Mouse (Mus musculus): ENCODE data around the gene Il25.

Gene Il25

GRCm38 (mm10) chr14:54932645-54933150 is at the start of gene Il25:
Il25 (plus strand) TSS chr14:54932695.
- DNase-seq (ENCODE audit: low spot score) = peak; percentile 42

DNA sequence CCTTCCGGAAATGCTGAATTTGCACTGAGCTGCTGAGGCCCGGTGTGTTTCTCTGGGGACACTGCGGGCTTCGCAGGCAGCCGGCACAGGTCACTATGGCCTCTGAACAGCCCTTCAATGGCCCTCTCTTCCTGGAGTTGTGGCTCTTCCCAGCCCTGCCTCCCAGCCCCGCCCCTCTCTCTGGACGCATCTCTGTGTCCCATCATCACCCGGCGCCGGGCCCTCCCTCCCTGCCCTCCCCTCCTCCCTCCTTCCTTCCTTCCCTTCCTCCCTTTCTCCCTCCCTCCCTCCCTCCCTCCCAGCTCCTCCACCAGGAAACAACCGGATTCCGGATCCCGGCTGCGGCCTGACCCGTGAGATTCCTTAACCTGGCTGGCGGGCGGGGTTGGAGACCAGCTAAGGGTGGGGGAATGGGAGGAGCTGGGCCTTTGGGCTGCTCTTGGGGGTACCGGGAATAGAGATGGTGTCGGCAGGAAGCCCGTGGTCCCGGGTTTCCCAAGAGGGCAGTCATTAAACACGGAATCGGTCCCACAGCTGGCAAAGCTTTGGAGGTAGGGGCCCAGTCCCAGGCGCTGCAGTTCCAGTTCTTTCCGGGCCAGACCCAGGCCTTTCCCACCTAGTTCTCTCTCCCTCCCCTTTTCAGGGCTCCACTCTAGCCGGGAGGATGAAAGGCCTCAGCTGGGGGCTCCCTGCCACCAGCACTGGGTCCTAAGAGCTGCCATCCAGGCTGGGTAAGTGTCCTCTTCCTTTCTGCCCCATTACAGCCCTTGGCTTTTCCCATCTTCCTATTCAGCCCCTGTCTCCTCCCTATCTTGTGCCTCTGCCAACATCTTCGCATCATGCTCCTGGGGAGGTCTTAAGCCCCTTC is 49.1 kb upstream of the Il25 start, which contains the start of the genes Bcl2l2 and Gm20521:
Gene Bcl2l2 (plus strand): TSS at position 224 of the 868 bp plus-strand sequence.
Gene Gm20521 (plus strand): TSS at position 288 of the 868 bp plus-strand sequence.
- DNase-seq (ENCODE audit: low spot score) = peak; percentile 85

DNA sequence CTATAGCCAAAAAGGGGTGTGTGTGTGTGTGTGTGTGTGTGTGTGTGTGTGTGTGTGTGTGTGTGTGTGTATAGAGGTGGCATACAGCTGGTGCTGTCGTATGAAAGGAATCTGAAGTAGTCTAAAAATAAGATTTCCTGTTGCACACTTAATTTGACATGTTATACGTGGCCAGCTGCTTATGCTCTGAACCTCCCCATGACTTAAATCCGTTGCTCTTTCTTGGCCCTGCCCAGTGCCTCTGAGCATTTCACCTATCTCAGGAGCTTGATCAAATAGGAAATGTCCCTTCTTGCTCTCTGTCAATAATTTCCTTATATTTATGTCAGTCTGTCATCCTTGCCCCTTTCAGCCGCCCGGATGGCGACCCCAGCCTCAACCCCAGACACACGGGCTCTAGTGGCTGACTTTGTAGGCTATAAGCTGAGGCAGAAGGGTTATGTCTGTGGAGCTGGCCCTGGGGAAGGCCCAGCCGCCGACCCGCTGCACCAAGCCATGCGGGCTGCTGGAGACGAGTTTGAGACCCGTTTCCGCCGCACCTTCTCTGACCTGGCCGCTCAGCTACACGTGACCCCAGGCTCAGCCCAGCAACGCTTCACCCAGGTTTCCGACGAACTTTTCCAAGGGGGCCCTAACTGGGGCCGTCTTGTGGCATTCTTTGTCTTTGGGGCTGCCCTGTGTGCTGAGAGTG is 48.3 kb upstream of the Il25 start:
- DNase-seq (ENCODE audit: low spot score) = no peak

DNA sequence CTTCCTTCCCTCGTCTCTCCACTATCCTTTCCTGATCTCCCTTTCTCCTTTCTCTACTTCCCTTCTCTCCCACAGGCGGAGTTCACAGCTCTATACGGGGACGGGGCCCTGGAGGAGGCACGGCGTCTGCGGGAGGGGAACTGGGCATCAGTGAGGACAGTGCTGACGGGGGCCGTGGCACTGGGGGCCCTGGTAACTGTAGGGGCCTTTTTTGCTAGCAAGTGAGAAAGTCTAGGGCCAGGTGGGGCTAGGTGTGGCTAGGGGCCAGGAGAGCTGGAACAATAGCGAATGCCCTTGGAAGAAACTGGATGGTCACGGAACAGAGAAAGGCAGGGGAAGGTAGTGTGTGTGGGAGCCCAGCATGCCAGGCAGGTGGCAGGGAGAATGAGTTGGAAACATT is 47.2 kb upstream of the Il25 start:
- DNase-seq (ENCODE audit: low spot score) = no peak

GRCm38 (mm10) chr14:54892200-54892599 is 40.3 kb upstream of the Il25 start, which contains the start of gene Pabpn1:
Pabpn1 (plus strand) TSS chr14:54892500.
- DNase-seq (ENCODE audit: low spot score) = no peak

GRCm38 (mm10) chr14:54893651-54894181 is 38.8 kb upstream of the Il25 start:
- DNase-seq (ENCODE audit: low spot score) = peak; percentile 99

GRCm38 (mm10) chr14:54894296-54895151 is 38.0 kb upstream of the Il25 start:
- peak; percentile 67 for DNase-seq (ENCODE audit: low spot score)

- no peak for DNase-seq (ENCODE audit: low spot score)
Observed at GRCm38 (mm10) chr14:54897445-54897844, 35.0 kb upstream of the Il25 start.

- peak; percentile 87 for DNase-seq (ENCODE audit: low spot score)
Observed at GRCm38 (mm10) chr14:54900383-54900782, 32.1 kb upstream of the Il25 start.

DNA sequence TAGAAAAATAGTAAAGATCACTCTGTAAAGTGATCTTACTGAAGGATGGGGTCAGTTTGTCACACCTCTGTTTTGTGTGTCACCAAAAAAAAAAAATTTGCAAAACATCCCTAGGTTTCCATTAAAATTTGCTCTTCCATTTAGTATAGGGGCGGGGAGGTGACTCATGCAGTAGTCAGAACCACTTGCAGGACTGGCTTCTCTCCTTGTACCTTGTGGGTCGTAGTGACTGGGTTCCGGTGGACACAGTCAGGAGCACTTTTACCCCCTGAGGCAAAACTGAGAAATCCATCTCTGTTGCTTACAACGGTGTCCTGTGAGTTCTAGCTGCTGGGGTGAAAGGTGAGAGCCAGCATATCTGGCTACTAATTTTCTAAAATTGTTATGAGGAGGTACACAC is 28.9 kb upstream of the Il25 start:
- DNase-seq (ENCODE audit: low spot score) = no peak

- no peak for DNase-seq (ENCODE audit: low spot score)
Observed at GRCm38 (mm10) chr14:54908682-54909081, 23.8 kb upstream of the Il25 start.

- DNase-seq (ENCODE audit: low spot score) = no peak
Observed at GRCm38 (mm10) chr14:54912109-54912850, 20.2 kb upstream of the Il25 start.

DNA sequence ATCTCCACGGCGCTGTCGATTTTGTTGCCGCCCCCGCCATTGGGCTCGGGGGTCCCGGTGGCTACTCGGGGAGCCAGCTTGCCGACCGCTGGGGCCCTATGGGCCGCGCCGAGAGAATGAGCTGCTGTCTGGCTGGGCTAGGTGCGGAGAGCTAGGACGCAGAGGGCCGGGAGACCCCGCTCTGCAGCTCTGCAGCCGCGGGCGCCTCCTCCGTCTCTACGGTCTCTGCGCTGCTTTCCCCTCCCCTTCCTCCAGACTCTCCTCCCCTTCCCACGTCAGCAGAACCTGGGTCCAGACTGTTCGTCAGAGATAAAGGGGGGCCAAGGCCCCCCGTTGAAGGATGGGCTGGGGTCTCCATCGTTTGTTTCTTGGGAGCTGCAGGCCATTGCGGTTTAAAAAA is 19.6 kb upstream of the Il25 start, which contains the start of gene Slc22a17:
Gene Slc22a17 (minus strand): TSS at position 247 of the 400 bp plus-strand sequence.
- peak; percentile 55 for DNase-seq (ENCODE audit: low spot score)

- DNase-seq (ENCODE audit: low spot score) = no peak
Observed at GRCm38 (mm10) chr14:54913343-54913742, 19.2 kb upstream of the Il25 start.

- no peak for DNase-seq (ENCODE audit: low spot score)
Observed at GRCm38 (mm10) chr14:54920076-54920685, 12.3 kb upstream of the Il25 start.

- DNase-seq (ENCODE audit: low spot score) = peak; percentile 86
Observed at GRCm38 (mm10) chr14:54924641-54925348, 7.7 kb upstream of the Il25 start.

GRCm38 (mm10) chr14:54925349-54926342 is 6.8 kb upstream of the Il25 start, which contains the start of gene Efs:
Efs (minus strand) TSS chr14:54926126.
- DNase-seq (ENCODE audit: low spot score) = peak; percentile 59

Data from MN1 (cell line).